Mouse (Mus musculus) liver, embryonic 14.5 days (tissue): ENCODE results near the gene Slc6a11.

ENCODE experiments used
- CTCF ChIP-seq: IDR thresholded peaks from 2 replicates; pipeline ENCODE4 v1.5.1; 2016; ENCODE audit warnings: antibody characterized with exemption, low read depth, control low read depth
- EP300 ChIP-seq: IDR thresholded peaks from 2 replicates; pipeline ENCODE4 v1.6.1; 2016; ENCODE audit warnings: antibody characterized with exemption, low read depth

GRCm38 (mm10) chr6:114290929-114291328, 159.9 kb downstream of the Slc6a11 start:
- TF ChIP-seq CTCF (no peak), EP300 (no peak)
